Mouse (Mus musculus) small intestine, adult 2 months (tissue): ENCODE results near the gene Rad51b.

Experiments used
- CTCF ChIP-seq: fragments of 200-500 bp; IDR thresholded peaks from 2 replicates; pipeline ENCODE4 v1.5.1; 2012; ENCODE audit warnings: low read depth, mild to moderate bottlenecking, control low read depth, inconsistent platforms, low read length, moderate library complexity, mixed read lengths; ENCODE audit not compliant: insufficient replicate concordance, insufficient read length; ENCODE audit errors: extremely low read depth
- POLR2A ChIP-seq: fragments of 200-500 bp; IDR thresholded peaks from 2 replicates; pipeline ENCODE4 v1.6.1; 2012; ENCODE audit warnings: low read depth, mild to moderate bottlenecking, control low read depth, inconsistent platforms, low read length, moderate library complexity

DNA sequence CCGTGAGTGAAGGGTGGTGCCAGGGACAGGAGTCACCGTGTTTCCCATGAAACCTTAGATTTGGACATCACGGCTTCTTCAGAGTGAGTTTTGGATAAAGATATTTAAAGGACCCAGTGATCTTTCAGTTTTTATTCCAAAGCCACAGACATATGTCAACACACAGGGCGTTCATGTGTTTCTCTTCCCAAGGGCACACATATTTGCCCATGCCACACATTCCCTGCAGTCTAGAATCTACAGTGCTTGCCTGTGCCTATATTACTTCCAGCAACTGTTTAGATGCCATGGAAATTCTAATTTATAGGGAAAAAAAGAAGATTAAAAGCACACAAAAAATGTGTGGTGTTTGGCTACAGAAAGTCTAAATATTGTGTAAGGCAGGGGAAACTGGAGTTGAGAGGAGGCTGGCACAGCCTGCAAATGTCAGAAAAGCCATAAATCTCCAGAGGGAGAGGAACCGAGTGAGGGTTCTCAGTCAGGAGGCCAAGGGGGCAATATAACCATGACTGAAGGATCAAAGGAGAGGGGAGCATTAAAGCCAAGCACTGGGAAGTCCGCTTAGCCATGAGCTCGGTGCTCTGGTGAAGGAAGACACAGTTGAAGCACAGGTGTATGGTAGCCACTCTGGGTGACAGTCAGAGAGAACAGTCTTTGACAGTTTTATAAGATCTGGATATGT, 367.0 kb downstream of the Rad51b start:
- TF ChIP-seq CTCF (no peak), POLR2A (no peak)
